Mouse (Mus musculus): ENCODE measurements around the gene Gm9747. TPM values are rescaled to one million over a fixed set of nuclear protein-coding genes. Genes with fewer than 3 reads are reported as not detected.
A peak's percentile ranks its signal among the peaks of the same experiment; 100 is the strongest.

Gene Gm9747
- polyA plus RNA-seq (2012; rRNA removed) (0.15 and 0.19 TPM in 2 replicates), polyA plus RNA-seq (2014; fragmentation: Nextera tagmentation; extraction: Ambion mirVana) (44.9 and 45.2 TPM in 2 replicates)

DNA sequence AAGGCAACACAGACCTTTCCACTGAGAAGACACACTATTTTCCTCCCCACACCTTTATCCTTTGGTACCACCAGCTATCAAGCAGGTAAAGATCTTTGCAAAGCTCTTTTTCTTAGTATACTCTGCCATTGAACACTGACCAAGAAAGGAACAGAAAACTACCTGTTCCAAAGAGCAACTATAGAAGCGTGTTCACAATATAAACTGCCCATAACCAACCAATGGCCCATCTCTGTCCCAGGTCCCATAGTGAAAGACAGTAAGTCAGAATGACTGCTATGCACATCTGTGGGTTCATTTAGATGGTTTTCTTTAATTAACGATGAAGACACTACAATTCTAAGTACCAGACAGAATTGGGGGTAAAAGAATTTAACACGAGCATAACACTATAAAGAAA is at the start of gene Gm9747:
Gene Gm9747 (plus strand): TSS at position 301 of the 400 bp plus-strand sequence.
- Histone ChIP-seq H3K9me3 (ENCODE audit: control insufficient read depth, low read length) (no peaks in the 10 kb centered on the region), H3K4me3 (replicated peaks; ENCODE audit: low read length) (no peak within 1 kb of the TSS), H3K4me2 (replicated peaks; ENCODE audit: low read depth, low read length, severe bottlenecking) (no peak within 1 kb of the TSS), H3K9ac (ENCODE audit: low read depth, low read length, severe bottlenecking) (no peak within 1 kb of the TSS), H3K36me3 (ENCODE audit: control insufficient read depth, insufficient read depth, low read length) (peaks cover 24% of the 10 kb centered on the region), H3K27me3 (ENCODE audit: control insufficient read depth, insufficient read depth, low read length) (no peaks in the 10 kb centered on the region), H3K27ac (replicated peaks; ENCODE audit: low read depth, low read length) (no peak within 1 kb of the TSS), H3K4me1 (ENCODE audit: control insufficient read depth, insufficient read depth, low read length) (no peaks in the 10 kb centered on the region)
- ATAC-seq (ENCODE audit: low FRiP score, low read depth) (no peak), DNase-seq (ENCODE audit: low spot score) (no peak)
- 93% methylated on average over 3 of the region's 3 CpGs for WGBS
- no peak for TF ChIP-seq POLR2A (IDR thresholded peaks at IDR 0.05; ENCODE audit: borderline replicate concordance, extremely low read depth, insufficient read depth, insufficient read length)

DNA sequence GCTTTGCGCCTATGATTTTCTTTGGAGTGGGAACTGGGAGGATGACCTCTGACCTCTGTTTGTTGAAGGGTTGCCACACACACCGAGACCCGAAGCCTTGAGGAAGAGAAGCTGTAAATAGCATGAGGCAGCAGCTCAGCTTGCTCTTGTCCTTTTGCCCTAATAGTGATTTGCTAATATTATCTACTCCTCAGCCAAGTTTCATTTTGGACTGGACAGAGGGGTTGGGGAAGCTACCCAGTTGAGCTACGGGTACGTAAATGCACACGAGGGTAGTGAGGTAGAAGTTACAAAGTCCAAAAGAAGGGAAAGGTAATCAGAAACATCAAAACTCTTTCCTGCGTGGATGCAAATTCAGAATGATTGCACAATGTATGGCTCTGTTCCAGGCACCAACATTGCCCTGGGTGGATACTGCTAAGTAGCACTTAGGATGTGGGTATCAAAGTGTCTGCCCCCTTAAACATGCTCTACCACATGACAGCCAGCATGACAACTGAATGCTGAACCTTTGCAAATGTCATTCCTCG is 48.9 kb upstream of the Gm9747 start:
- no peaks in the 10 kb centered on the region; the same call in 1 of the 2 replicates for H3K4me1 ChIP-seq (ENCODE audit: control insufficient read depth, insufficient read depth, low read length)
- no peak overlapping the region for H3K9ac ChIP-seq (ENCODE audit: low read depth, low read length, severe bottlenecking)
- TF ChIP-seq POLR2A (IDR thresholded peaks at IDR 0.05; ENCODE audit: borderline replicate concordance, extremely low read depth, insufficient read depth, insufficient read length) = no peak
- WGBS = 79% methylated on average over 8 of the region's 8 CpGs
- ATAC-seq (ENCODE audit: low FRiP score, low read depth) (no peak), DNase-seq (ENCODE audit: low spot score) (no peak)
- no peak overlapping the region for H3K27ac ChIP-seq (replicated peaks; ENCODE audit: low read depth, low read length)
- no peaks in the 10 kb centered on the region for H3K9me3 ChIP-seq (ENCODE audit: control insufficient read depth, low read length)
- H3K4me2 ChIP-seq (replicated peaks; ENCODE audit: low read depth, low read length, severe bottlenecking) = no peak overlapping the region
- no peaks in the 10 kb centered on the region for H3K36me3 ChIP-seq (ENCODE audit: control insufficient read depth, insufficient read depth, low read length)
- no peaks in the 10 kb centered on the region for H3K27me3 ChIP-seq (ENCODE audit: control insufficient read depth, insufficient read depth, low read length)
- no peak overlapping the region for H3K4me3 ChIP-seq (replicated peaks; ENCODE audit: low read length)

DNA sequence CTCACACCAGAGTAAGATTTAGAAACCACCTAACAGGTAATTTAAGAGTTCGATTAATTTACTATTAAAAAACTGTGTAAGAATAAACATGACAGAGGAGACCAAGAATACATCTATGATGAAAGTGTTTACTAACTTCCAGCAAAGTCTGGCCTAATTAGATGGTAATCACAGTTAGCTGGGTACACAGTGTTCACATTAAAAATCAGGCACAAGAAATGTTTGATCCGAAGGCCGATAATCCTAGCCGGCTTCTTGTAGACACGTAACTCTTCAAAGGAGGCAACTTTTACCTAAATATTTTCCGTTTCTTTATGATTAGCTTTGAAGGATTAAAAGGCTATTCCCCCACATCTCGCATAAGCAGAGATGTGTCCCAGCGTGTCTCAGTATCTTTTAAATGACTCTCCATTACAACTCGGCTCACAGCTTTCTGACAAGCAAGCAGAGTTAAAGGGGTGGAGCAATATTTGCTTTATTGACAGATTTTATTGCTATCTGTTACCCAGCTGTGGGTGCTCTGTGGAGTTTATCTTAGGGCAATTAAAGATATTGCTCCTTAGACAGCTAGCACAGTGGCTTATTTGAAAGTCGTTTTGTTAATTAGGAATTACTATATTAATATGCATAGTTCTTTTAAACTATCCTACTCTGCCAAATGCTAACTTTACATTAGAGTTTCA is 44.2 kb upstream of the Gm9747 start:
- 39% methylated on average over 10 of the region's 10 CpGs for WGBS
- no peak overlapping the region for H3K9ac ChIP-seq (ENCODE audit: low read depth, low read length, severe bottlenecking)
- H3K27ac ChIP-seq (replicated peaks; ENCODE audit: low read depth, low read length) = no peak overlapping the region
- H3K4me2 ChIP-seq (replicated peaks; ENCODE audit: low read depth, low read length, severe bottlenecking) = no peak overlapping the region
- TF ChIP-seq POLR2A (IDR thresholded peaks at IDR 0.05; ENCODE audit: borderline replicate concordance, extremely low read depth, insufficient read depth, insufficient read length) = no peak
- H3K4me3 ChIP-seq (replicated peaks; ENCODE audit: low read length) = no peak overlapping the region
- H3K27me3 ChIP-seq (ENCODE audit: control insufficient read depth, insufficient read depth, low read length) = no peaks in the 10 kb centered on the region
- DNase-seq (ENCODE audit: low spot score) (no peak), ATAC-seq (ENCODE audit: low FRiP score, low read depth) (no peak)
- H3K4me1 ChIP-seq (ENCODE audit: control insufficient read depth, insufficient read depth, low read length) = peaks cover 13% of the 10 kb centered on the region
- no peaks in the 10 kb centered on the region for H3K36me3 ChIP-seq (ENCODE audit: control insufficient read depth, insufficient read depth, low read length)
- H3K9me3 ChIP-seq (ENCODE audit: control insufficient read depth, low read length) = no peaks in the 10 kb centered on the region

DNA sequence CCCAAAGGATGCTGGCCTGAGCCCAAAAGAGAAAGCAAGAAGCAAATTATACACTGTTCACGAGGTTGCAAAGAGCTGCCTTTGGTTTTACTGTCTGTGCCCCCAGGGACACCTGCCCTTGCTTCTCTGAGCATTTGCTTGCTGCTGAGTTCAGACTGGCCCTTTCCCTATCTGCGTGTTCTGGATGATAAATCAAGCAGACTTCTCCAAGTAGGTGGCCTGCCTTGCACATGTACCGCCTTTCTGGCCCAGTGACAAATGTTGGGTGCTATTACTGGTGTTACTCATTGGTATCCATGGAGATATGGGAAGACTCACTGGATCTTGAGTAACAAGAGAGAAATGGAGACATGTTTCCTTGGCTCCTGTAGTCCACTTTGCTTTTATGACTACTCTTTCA is 43.4 kb upstream of the Gm9747 start:
- Histone ChIP-seq H3K27me3 (ENCODE audit: control insufficient read depth, insufficient read depth, low read length) (no peaks in the 10 kb centered on the region), H3K27ac (replicated peaks; ENCODE audit: low read depth, low read length) (no peak overlapping the region), H3K4me1 (ENCODE audit: control insufficient read depth, insufficient read depth, low read length) (peaks cover 13% of the 10 kb centered on the region), H3K9me3 (ENCODE audit: control insufficient read depth, low read length) (no peaks in the 10 kb centered on the region), H3K9ac (ENCODE audit: low read depth, low read length, severe bottlenecking) (no peak overlapping the region), H3K36me3 (ENCODE audit: control insufficient read depth, insufficient read depth, low read length) (no peaks in the 10 kb centered on the region), H3K4me2 (replicated peaks; ENCODE audit: low read depth, low read length, severe bottlenecking) (no peak overlapping the region), H3K4me3 (replicated peaks; ENCODE audit: low read length) (no peak overlapping the region)
- 16% methylated on average over 3 of the region's 3 CpGs for WGBS
- DNase-seq (ENCODE audit: low spot score) (peak; percentile 44), ATAC-seq (ENCODE audit: low FRiP score, low read depth) (peak; percentile 77; the same call in 1 of the 2 replicates)
- no peak for TF ChIP-seq POLR2A (IDR thresholded peaks at IDR 0.05; ENCODE audit: borderline replicate concordance, extremely low read depth, insufficient read depth, insufficient read length)

DNA sequence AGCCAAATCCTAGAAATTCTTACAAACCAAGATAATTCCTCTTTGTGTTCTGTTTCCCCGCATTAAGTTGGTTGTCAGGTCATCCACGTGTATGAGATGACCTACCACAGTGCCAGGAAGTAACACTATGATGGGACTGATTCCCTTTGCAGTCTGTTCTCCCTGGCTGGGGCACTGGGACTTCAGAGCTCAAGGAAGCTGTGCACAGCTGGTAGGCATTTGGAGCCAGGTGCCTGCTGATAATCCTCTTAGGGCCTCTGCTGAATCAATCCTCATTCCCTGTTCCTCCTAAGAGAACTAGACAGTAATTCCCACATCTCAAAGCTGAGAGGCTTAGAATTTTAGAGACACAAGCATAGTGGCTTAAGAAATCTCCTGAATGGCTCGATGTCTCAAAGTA is 41.3 kb upstream of the Gm9747 start:
- DNase-seq (ENCODE audit: low spot score) (no peak), ATAC-seq (ENCODE audit: low FRiP score, low read depth) (no peak)
- Histone ChIP-seq H3K27me3 (ENCODE audit: control insufficient read depth, insufficient read depth, low read length) (no peaks in the 10 kb centered on the region), H3K36me3 (ENCODE audit: control insufficient read depth, insufficient read depth, low read length) (no peaks in the 10 kb centered on the region), H3K9me3 (ENCODE audit: control insufficient read depth, low read length) (no peaks in the 10 kb centered on the region), H3K4me1 (ENCODE audit: control insufficient read depth, insufficient read depth, low read length) (peaks cover 13% of the 10 kb centered on the region), H3K27ac (replicated peaks; ENCODE audit: low read depth, low read length) (no peak overlapping the region), H3K4me2 (replicated peaks; ENCODE audit: low read depth, low read length, severe bottlenecking) (no peak overlapping the region), H3K9ac (ENCODE audit: low read depth, low read length, severe bottlenecking) (no peak overlapping the region), H3K4me3 (replicated peaks; ENCODE audit: low read length) (no peak overlapping the region)
- no peak for TF ChIP-seq POLR2A (IDR thresholded peaks at IDR 0.05; ENCODE audit: borderline replicate concordance, extremely low read depth, insufficient read depth, insufficient read length)
- 51% methylated on average over 3 of the region's 3 CpGs for WGBS
